Mouse (Mus musculus) MEL (cell line): ENCODE results near the gene Tmem79. TPM values are rescaled to one million over a fixed set of nuclear protein-coding genes. Genes with fewer than 3 reads are reported as not detected.

Experiments used
- DNase-seq: peaks from one replicate; pipeline ENCODE4 v3.0.0; 2011; ENCODE audit warnings: low read depth, low spot score
- H3K27ac ChIP-seq: 2 replicates; pipeline ENCODE4 v1.5.1; 2012; ENCODE audit warnings: low read depth, mild to moderate bottlenecking, control low read depth, low read length, moderate library complexity; ENCODE audit not compliant: control insufficient read depth
- H3K27me3 ChIP-seq, 2 experiments: fragments of 150-350 bp in 1 of 2; sonication (generic) in 1 of 2; 2 replicates each; pipeline ENCODE4 v1.6.1; 2012; ENCODE audit warnings: low read length in 2 of 2, mild to moderate bottlenecking in 2 of 2, improper control_type of control experiment in 1 of 2, moderate library complexity in 1 of 2; ENCODE audit not compliant: insufficient read depth in 2 of 2, control insufficient read depth in 1 of 2
- H3K36me3 ChIP-seq, 2 experiments: 2 replicates each; pipeline ENCODE4 v1.6.1; 2012 to 2014; ENCODE audit warnings: low read length in 2 of 2, improper control_type of control experiment in 1 of 2, inconsistent platforms in 1 of 2, mild to moderate bottlenecking in 1 of 2; ENCODE audit not compliant: insufficient read depth in 2 of 2, control insufficient read depth in 1 of 2
- H3K4me1 ChIP-seq, 2 experiments: fragments of 150-350 bp in 1 of 2; sonication (generic) in 1 of 2; 2 replicates each; pipeline ENCODE4 v1.6.1; 2012; ENCODE audit warnings: low read length in 2 of 2, improper control_type of control experiment in 1 of 2, mild to moderate bottlenecking in 1 of 2; ENCODE audit not compliant: insufficient read depth in 2 of 2, control insufficient read depth in 1 of 2
- H3K4me3 ChIP-seq, 2 experiments: fragments of 150-350 bp in 1 of 2; sonication (generic) in 1 of 2; 2 replicates each; pipeline ENCODE4 v1.5.1; 2012; ENCODE audit warnings: low read depth in 2 of 2, low read length in 2 of 2, mild to moderate bottlenecking in 2 of 2, moderate library complexity in 2 of 2, control low read depth in 1 of 2, improper control_type of control experiment in 1 of 2; ENCODE audit not compliant: control insufficient read depth in 1 of 2, insufficient read depth in 1 of 2
- H3K79me2 ChIP-seq: 2 replicates; pipeline ENCODE4 v1.6.1; 2012; ENCODE audit warnings: mild to moderate bottlenecking, low read length, moderate library complexity; ENCODE audit not compliant: control insufficient read depth, poor library complexity, insufficient read depth
- H3K9ac ChIP-seq: 2 replicates; pipeline ENCODE4 v1.6.1; 2012; ENCODE audit warnings: low read depth, mild to moderate bottlenecking, control low read depth, low read length, moderate library complexity; ENCODE audit not compliant: control insufficient read depth, poor library complexity, severe bottlenecking
- H3K9me3 ChIP-seq: fragments of 150-350 bp; sonication (generic); replicated peaks from 2 replicates; pipeline ENCODE4 v1.6.1; 2012; ENCODE audit warnings: mild to moderate bottlenecking, low read length, improper control_type of control experiment, moderate library complexity; ENCODE audit not compliant: insufficient read depth
- CHD2 ChIP-seq: IDR thresholded peaks from 2 replicates; pipeline ENCODE4 v1.6.1; 2011; ENCODE audit warnings: low read length, improper control_type of control experiment
- ELF1 ChIP-seq: IDR thresholded peaks from 2 replicates; pipeline ENCODE4 v1.6.1; 2014; ENCODE audit warnings: low read depth, mild to moderate bottlenecking, inconsistent platforms, low read length, improper control_type of control experiment, moderate library complexity
- ETS1 ChIP-seq: IDR thresholded peaks from 2 replicates; pipeline ENCODE4 v1.6.1; 2012; ENCODE audit warnings: low read depth, mild to moderate bottlenecking, inconsistent platforms, low read length, improper control_type of control experiment, moderate library complexity
- MAFK ChIP-seq: IDR thresholded peaks from 2 replicates; pipeline ENCODE4 v1.6.1; 2011; ENCODE audit warnings: low read depth, mild to moderate bottlenecking, low read length, improper control_type of control experiment, borderline replicate concordance
- MXI1 ChIP-seq: IDR thresholded peaks from 2 replicates; pipeline ENCODE4 v1.6.1; 2011; ENCODE audit warnings: mild to moderate bottlenecking, low read depth, low read length, improper control_type of control experiment
- TAL1 ChIP-seq: IDR thresholded peaks from 2 replicates; pipeline ENCODE4 v1.6.1; 2012; ENCODE audit warnings: mild to moderate bottlenecking, inconsistent platforms, low read length, moderate library complexity, mixed read lengths
- TCF12 ChIP-seq: IDR thresholded peaks from 2 replicates; pipeline ENCODE4 v1.6.1; 2014; ENCODE audit warnings: low read depth, mild to moderate bottlenecking, inconsistent platforms, low read length, improper control_type of control experiment, moderate library complexity
- ZC3H11A ChIP-seq: IDR thresholded peaks from 2 replicates; pipeline ENCODE4 v1.6.1; 2012; ENCODE audit warnings: low read depth, mild to moderate bottlenecking, inconsistent platforms, low read length, improper control_type of control experiment
- polyA plus RNA-seq, 2 experiments: library from polyadenylated mRNA; stranded (reverse) in 1 of 2; unstranded in 1 of 2; fragments of >175 nt in 1 of 2; fragments of >200 nt in 1 of 2; gene quantifications; 2 replicates each; pipeline versions ENCODE4 v1.2.1 to v1.2.4; 2012; ENCODE audit warnings: low replicate concordance in 2 of 2, low read depth in 1 of 2; ENCODE audit not compliant: insufficient read length in 2 of 2, insufficient read depth in 1 of 2, missing spikeins in 1 of 2
- total RNA-seq: library from RNA; depleted of rRNA; stranded (reverse); fragments of 300-350 nt; gene quantifications from 2 replicates; pipeline ENCODE4 v1.2.3, GENCODE M21; 2012; rRNA removed

The Tmem79 gene
- total and polyA plus RNA-seq, 3 experiments = 2.2 to 3.7 TPM; not detected in 1

DNA sequence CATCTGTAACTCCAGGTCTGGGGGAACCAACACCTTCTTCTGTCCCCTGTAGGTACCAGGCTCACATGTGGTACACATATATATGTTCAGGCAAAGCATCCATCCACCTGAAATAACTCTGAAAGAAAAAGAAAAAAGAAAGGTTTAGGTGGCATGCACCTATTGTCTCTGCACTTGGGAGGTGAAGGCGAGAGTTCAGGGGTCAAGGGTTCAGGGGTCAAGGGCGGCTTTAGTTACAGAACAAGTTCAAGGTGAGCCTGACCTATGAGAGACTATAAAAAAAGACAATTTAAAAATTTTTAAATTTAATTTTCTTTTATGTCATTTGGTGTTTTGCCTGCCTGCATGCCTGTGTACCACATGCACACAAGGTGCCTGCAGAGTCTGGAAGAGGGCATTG is 55.9 kb downstream of the Tmem79 start:
- DNase-seq = no peak
- Histone ChIP-seq H3K27ac (no peak overlapping the region), H3K36me3 (no peaks in the 10 kb centered on the region; a peak in 1 of 4 replicates), H3K9me3 (no peaks in the 10 kb centered on the region), H3K9ac (no peak overlapping the region), H3K27me3 (no peaks in the 10 kb centered on the region), H3K4me3 (no peak overlapping the region), H3K79me2 (no peaks in the 10 kb centered on the region), H3K4me1 (0 out of 4 replicates have a peak, but pooled peaks cover 0 to 3% of the 10 kb centered on the region in 2 experiments)
- TF ChIP-seq CHD2 (no peak), ELF1 (no peak), TCF12 (no peak), TAL1 (no peak), ZC3H11A (no peak), MXI1 (no peak), ETS1 (no peak), MAFK (no peak)

Other genes with a start within 250 kb of the Tmem79 start
- 16.2 and 16.9 TPM in 2 replicates for gene Mef2d, start 193.8 kb downstream of the Tmem79 start, total RNA-seq
- 100 to 1,000 TPM in 1 of 2 experiments, 10 to 100 TPM in 1; 71.4 to 117 TPM for gene Mef2d, start 193.8 kb downstream of the Tmem79 start, polyA plus RNA-seq
- gene Rhbg, start 81.4 kb downstream of the Tmem79 start, total RNA-seq = not detected in 2 replicates
- not detected for gene Rhbg, start 81.4 kb downstream of the Tmem79 start, polyA plus RNA-seq
- gene Gm38392, start 48.9 kb downstream of the Tmem79 start, total RNA-seq = 0.39 and 0.69 TPM in 2 replicates
- under 1 TPM in 1 of 2 experiments, not detected in 1; 0.84 TPM for gene Gm38392, start 48.9 kb downstream of the Tmem79 start, polyA plus RNA-seq
- gene Tsacc, start 39.1 kb downstream of the Tmem79 start, total RNA-seq = 26.7 and 34.1 TPM in 2 replicates
- gene Tsacc, start 39.1 kb downstream of the Tmem79 start, polyA plus RNA-seq = 10 to 100 TPM in 1 of 2 experiments, not detected in 1; 41.1 TPM
- gene Cct3, start 39.0 kb downstream of the Tmem79 start, total RNA-seq = 1,548 and 1,549 TPM in 2 replicates
- gene Cct3, start 39.0 kb downstream of the Tmem79 start, polyA plus RNA-seq = 1,000 to 10,000 TPM in 1 of 2 experiments, 100 to 1,000 TPM in 1; 777 to 1,271 TPM
- gene Glmp, start 11.1 kb downstream of the Tmem79 start, total RNA-seq = 47.6 and 48.3 TPM in 2 replicates
- gene Glmp, start 11.1 kb downstream of the Tmem79 start, polyA plus RNA-seq = 100 to 1,000 TPM in 1 of 2 experiments, not detected in 1; 181 TPM
- gene Smg5, start 112 bp upstream of the Tmem79 start, total RNA-seq = 87.3 and 97.9 TPM in 2 replicates
- 100 to 1,000 TPM; 123 to 148 TPM for gene Smg5, start 112 bp upstream of the Tmem79 start, polyA plus RNA-seq
- not detected in 2 replicates for gene Paqr6, start 28.4 kb upstream of the Tmem79 start, total RNA-seq
- under 1 TPM in 1 of 2 experiments, not detected in 1; 0.11 TPM for gene Paqr6, start 28.4 kb upstream of the Tmem79 start, polyA plus RNA-seq
- gene Bglap3, start 36.6 kb upstream of the Tmem79 start, total RNA-seq = 0.16 TPM in 1 of 2 replicates, not detected in the other
- not detected for gene Bglap3, start 36.6 kb upstream of the Tmem79 start, polyA plus RNA-seq
- gene Bglap2, start 42.6 kb upstream of the Tmem79 start, total RNA-seq = not detected in 2 replicates
- not detected for gene Bglap2, start 42.6 kb upstream of the Tmem79 start, polyA plus RNA-seq
- not detected in 2 replicates for gene Bglap, start 48.3 kb upstream of the Tmem79 start, total RNA-seq
- gene Bglap, start 48.3 kb upstream of the Tmem79 start, polyA plus RNA-seq = under 1 TPM in 1 of 2 experiments, not detected in 1; 0.17 TPM
- 139 and 144 TPM in 2 replicates for gene Pmf1, start 74.2 kb upstream of the Tmem79 start, total RNA-seq
- gene Pmf1, start 74.2 kb upstream of the Tmem79 start, polyA plus RNA-seq = 100 to 1,000 TPM in 1 of 2 experiments, not detected in 1; 357 TPM
- gene Slc25a44, start 89.0 kb upstream of the Tmem79 start, total RNA-seq = 26.2 and 30.5 TPM in 2 replicates
- 10 to 100 TPM in 1 of 2 experiments, not detected in 1; 34.6 TPM for gene Slc25a44, start 89.0 kb upstream of the Tmem79 start, polyA plus RNA-seq
- gene Sema4a, start 125.0 kb upstream of the Tmem79 start, total RNA-seq = 31.4 and 45.3 TPM in 2 replicates
- 10 to 100 TPM in 1 of 2 experiments, not detected in 1; 33.5 TPM for gene Sema4a, start 125.0 kb upstream of the Tmem79 start, polyA plus RNA-seq
- 388 and 394 TPM in 2 replicates for gene Lmna, start 173.8 kb upstream of the Tmem79 start, total RNA-seq
- gene Lmna, start 173.8 kb upstream of the Tmem79 start, polyA plus RNA-seq = 100 to 1,000 TPM; 128 to 302 TPM
- 4.3 and 5.5 TPM in 2 replicates for gene Mex3a, start 196.2 kb upstream of the Tmem79 start, total RNA-seq
- gene Mex3a, start 196.2 kb upstream of the Tmem79 start, polyA plus RNA-seq = 10 to 100 TPM in 1 of 2 experiments, not detected in 1; 10.1 TPM
- gene Rab25, start 212.2 kb upstream of the Tmem79 start, total RNA-seq = 0.75 and 0.96 TPM in 2 replicates
- 1 to 10 TPM in 1 of 2 experiments, not detected in 1; 1.9 TPM for gene Rab25, start 212.2 kb upstream of the Tmem79 start, polyA plus RNA-seq
- 125 and 127 TPM in 2 replicates for gene Lamtor2, start 216.9 kb upstream of the Tmem79 start, total RNA-seq
- gene Lamtor2, start 216.9 kb upstream of the Tmem79 start, polyA plus RNA-seq = 100 to 1,000 TPM in 1 of 2 experiments, not detected in 1; 188 TPM
- 73.0 and 83.0 TPM in 2 replicates for gene Ubqln4, start 217.6 kb upstream of the Tmem79 start, total RNA-seq
- gene Ubqln4, start 217.6 kb upstream of the Tmem79 start, polyA plus RNA-seq = 100 to 1,000 TPM in 1 of 2 experiments, 10 to 100 TPM in 1; 43.6 to 171 TPM
- 500 and 594 TPM in 2 replicates for gene Ssr2, start 239.7 kb upstream of the Tmem79 start, total RNA-seq
- gene Ssr2, start 239.7 kb upstream of the Tmem79 start, polyA plus RNA-seq = 100 to 1,000 TPM; 176 to 706 TPM